Mouse (Mus musculus) CH12.LX (cell line): Measurements from ENCODE around the gene Nt5c2.

Source experiments
- CTCF ChIP-seq, 2 experiments: IDR thresholded peaks in 1 of 2; conservative IDR thresholded peaks in 1 of 2; 2 replicates each; pipeline ENCODE4 v1.5.1; 2011 to 2012; ENCODE audit warnings: low read depth in 2 of 2, low read length in 2 of 2, improper control_type of control experiment in 1 of 2, inconsistent platforms in 1 of 2, mild to moderate bottlenecking in 1 of 2, moderate library complexity in 1 of 2
- EP300 ChIP-seq: IDR thresholded peaks from 2 replicates; pipeline ENCODE4 v1.6.1; 2011; ENCODE audit warnings: low read length, improper control_type of control experiment
- MAX ChIP-seq: IDR thresholded peaks from 2 replicates; pipeline ENCODE4 v1.6.1; 2011; ENCODE audit warnings: low read length, improper control_type of control experiment
- NRF1 ChIP-seq: IDR thresholded peaks from 2 replicates; pipeline ENCODE4 v1.6.1; 2014; ENCODE audit warnings: low read depth, mild to moderate bottlenecking, inconsistent platforms, low read length, improper control_type of control experiment, moderate library complexity
- POLR2A ChIP-seq: IDR thresholded peaks from 2 replicates; pipeline ENCODE4 v1.6.1; 2011; ENCODE audit warnings: low read depth, mild to moderate bottlenecking, improper control_type of control experiment, low read length
- RAD21 ChIP-seq: IDR thresholded peaks from 2 replicates; pipeline ENCODE4 v1.6.1; 2011; ENCODE audit warnings: low read depth, mild to moderate bottlenecking, low read length, improper control_type of control experiment, moderate library complexity

GRCm38 (mm10) chr19:46873924-46874323, 141.0 kb downstream of the Nt5c2 start:
- TF ChIP-seq EP300 (no peak), POLR2A (no peak), MAX (no peak), RAD21 (no peak), CTCF (conservative IDR thresholded peaks at IDR 0.05 in 1 of 2, IDR thresholded peaks at IDR 0.05 in 1 of 2; ENCODE audit: low read depth in 2 of 2, low read length in 2 of 2) (no peak), NRF1 (no peak)
